Mouse (Mus musculus) midbrain, embryonic 12.5 days (tissue): ENCODE measurements around the gene Ltb4r1. TPM values are rescaled to one million over a fixed set of nuclear protein-coding genes. Genes with fewer than 3 reads are reported as not detected.

ENCODE experiments used
- ATAC-seq: fragments of 200-750 bp; cut with Nextera tagmentation; 2 replicates; pipeline ENCODE4 v1.8.0; 2017; ENCODE audit warnings: low read depth, moderate TSS enrichment, moderate library complexity; ENCODE audit not compliant: low FRiP score
- H3K27ac ChIP-seq: fragments of 300-500 bp; sonication (generic); replicated peaks from 2 replicates; pipeline ENCODE4 v1.5.1; 2016; ENCODE audit warnings: mild to moderate bottlenecking
- H3K27me3 ChIP-seq: fragments of 300-500 bp; sonication (generic); 2 replicates; pipeline ENCODE4 v1.6.1; 2016; ENCODE audit warnings: mild to moderate bottlenecking
- H3K36me3 ChIP-seq: fragments of 300-500 bp; sonication (generic); 2 replicates; pipeline ENCODE4 v1.6.1; 2016
- H3K4me1 ChIP-seq: fragments of 300-500 bp; sonication (generic); 2 replicates; pipeline ENCODE4 v1.6.1; 2016
- H3K4me2 ChIP-seq: fragments of 300-500 bp; sonication (generic); replicated peaks from 2 replicates; pipeline ENCODE4 v1.6.1; 2016; ENCODE audit warnings: mild to moderate bottlenecking, moderate library complexity
- H3K4me3 ChIP-seq: fragments of 300-500 bp; sonication (generic); 2 replicates; pipeline ENCODE4 v1.5.1; 2016; ENCODE audit warnings: mild to moderate bottlenecking
- H3K9ac ChIP-seq: fragments of 300-500 bp; sonication (generic); replicated peaks from 2 replicates; pipeline ENCODE4 v1.6.1; 2016; ENCODE audit warnings: mild to moderate bottlenecking, moderate library complexity
- H3K9me3 ChIP-seq: fragments of 300-500 bp; sonication (generic); 2 replicates; pipeline ENCODE4 v1.6.1; 2016; ENCODE audit warnings: mild to moderate bottlenecking
- WGBS: fragments of 180-500 bp; shearing (Covaris S2); methylation state at CpG from one replicate; pipeline ENCODE4 v1.1.7; 2016; 5-methylcytosine and 5-hydroxymethylcytosine counted together
- polyA plus RNA-seq: library from polyadenylated mRNA; unstranded; fragments of >200 nt; fragmentation: Nextera tagmentation; extraction: Ambion mirVana; gene quantifications from 2 replicates; pipeline ENCODE4 v1.2.1, GENCODE M21; 2016

Ltb4r1 gene
- polyA plus RNA-seq, 1 experiment from 2014 or later: 0.13 TPM

DNA sequence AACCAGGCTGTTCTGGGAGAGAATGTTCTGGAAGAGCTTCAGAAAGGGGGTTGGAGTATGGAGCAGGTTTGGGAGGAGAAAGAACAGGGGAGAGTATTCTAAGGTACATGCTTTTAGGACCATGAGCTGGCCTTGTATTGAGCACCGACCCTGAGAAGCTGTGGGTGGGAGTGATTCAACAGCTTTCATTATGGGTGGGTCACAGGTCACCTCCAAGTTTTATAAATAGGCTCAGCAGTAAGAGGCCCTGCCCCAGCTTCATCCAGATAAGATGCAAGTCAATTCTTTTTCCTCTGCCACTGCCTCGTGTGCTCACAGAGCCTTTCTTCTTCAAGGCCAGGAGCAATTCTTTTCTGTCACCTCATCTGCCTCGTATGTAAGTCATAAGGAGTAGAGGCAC is 11.4 kb downstream of the Ltb4r1 start:
- WGBS: 52% methylated on average over 3 of the region's 3 CpGs
- Histone ChIP-seq H3K27me3 (peaks cover 50% of the 10 kb centered on the region), H3K4me1 (no peaks in the 10 kb centered on the region; the same call in 1 of the 2 replicates), H3K36me3 (no peaks in the 10 kb centered on the region), H3K4me3 (no peak overlapping the region), H3K4me2 (no peak overlapping the region), H3K9ac (no peak overlapping the region), H3K27ac (no peak overlapping the region), H3K9me3 (no peaks in the 10 kb centered on the region)
- ATAC-seq: no peak

DNA sequence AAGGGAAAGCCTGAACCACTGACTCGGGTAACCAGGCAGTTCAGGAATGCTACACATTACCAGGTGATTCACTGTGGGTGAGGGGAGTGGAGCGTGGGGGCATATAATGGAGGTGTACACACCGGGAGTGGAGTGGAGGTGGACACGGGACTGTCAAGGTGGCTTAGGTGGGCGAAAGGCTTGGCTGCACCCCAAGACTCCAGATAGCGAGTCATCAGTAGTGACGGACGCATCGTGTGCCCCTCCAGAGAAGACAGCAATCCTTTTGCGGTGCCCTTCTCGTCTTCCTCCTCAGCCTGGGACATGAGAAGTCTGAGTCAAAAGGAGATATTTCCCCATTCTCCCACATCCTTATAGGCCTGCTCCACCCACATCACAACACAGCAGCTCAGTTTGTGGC is 12.0 kb downstream of the Ltb4r1 start:
- WGBS: 90% methylated on average over 11 of the region's 11 CpGs
- peaks cover 51% of the 10 kb centered on the region for H3K27me3 ChIP-seq

GRCm38 (mm10) chr14:55778686-55779085 is 12.9 kb downstream of the Ltb4r1 start:
- Histone ChIP-seq H3K4me2 (no peak overlapping the region), H3K4me1 (peaks cover 7% of the 10 kb centered on the region; the same call in 1 of the 2 replicates), H3K9ac (no peak overlapping the region), H3K4me3 (no peak overlapping the region), H3K36me3 (no peaks in the 10 kb centered on the region), H3K27ac (no peak overlapping the region), H3K27me3 (peaks cover 53% of the 10 kb centered on the region), H3K9me3 (no peaks in the 10 kb centered on the region)
- ATAC-seq: no peak
- WGBS: 90% methylated on average over 15 of the region's 15 CpGs

More for the DNA sequence above, 12.0 kb downstream of the Ltb4r1 start:
- H3K4me1 ChIP-seq: peaks cover under 1% of the 10 kb centered on the region; the same call in 1 of the 2 replicates
- no peak overlapping the region for H3K9ac ChIP-seq
- no peaks in the 10 kb centered on the region for H3K9me3 ChIP-seq
- ATAC-seq: no peak
- H3K27ac ChIP-seq: no peak overlapping the region
- no peaks in the 10 kb centered on the region for H3K36me3 ChIP-seq
- H3K4me2 ChIP-seq: no peak overlapping the region
- H3K4me3 ChIP-seq: no peak overlapping the region

GRCm38 (mm10) chr14:55779656-55780055 is 13.9 kb downstream of the Ltb4r1 start:
- Histone ChIP-seq H3K27ac (no peak overlapping the region), H3K4me2 (no peak overlapping the region), H3K4me1 (peaks cover 7% of the 10 kb centered on the region; the same call in 1 of the 2 replicates), H3K9ac (no peak overlapping the region), H3K36me3 (no peaks in the 10 kb centered on the region), H3K9me3 (no peaks in the 10 kb centered on the region), H3K4me3 (no peak overlapping the region), H3K27me3 (peaks cover 56% of the 10 kb centered on the region)
- WGBS: 69% methylated on average over 16 of the region's 16 CpGs
- no peak for ATAC-seq

- Histone ChIP-seq H3K4me3 (no peak overlapping the region), H3K9ac (no peak overlapping the region), H3K27ac (no peak overlapping the region), H3K27me3 (peaks cover 67% of the 10 kb centered on the region), H3K9me3 (no peaks in the 10 kb centered on the region), H3K36me3 (no peaks in the 10 kb centered on the region), H3K4me2 (no peak overlapping the region), H3K4me1 (peaks cover 7% of the 10 kb centered on the region; the same call in 1 of the 2 replicates)
- WGBS: 78% methylated on average over 11 of the region's 11 CpGs
- no peak for ATAC-seq
These were observed 15.0 kb downstream of the Ltb4r1 start for GRCm38 (mm10) chr14:55780736-55781135.

DNA sequence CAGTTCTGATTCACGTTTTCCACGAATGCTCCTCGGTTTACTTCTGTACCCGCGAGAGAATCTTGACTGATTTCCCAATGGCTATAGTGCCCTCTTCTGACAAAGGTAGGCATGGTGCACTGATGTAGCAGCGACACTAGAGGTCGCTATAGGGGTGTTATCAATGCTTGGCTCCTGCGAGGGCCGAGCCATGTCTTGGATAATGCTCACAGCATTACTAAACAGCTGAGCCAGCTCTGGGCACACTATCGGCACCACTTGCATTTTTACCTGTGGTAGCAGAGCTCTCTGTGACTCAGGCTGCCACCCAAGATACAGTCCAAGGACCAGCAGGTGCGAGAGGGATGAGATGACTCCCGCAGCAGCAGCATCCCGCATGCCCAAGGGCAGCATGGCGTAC is 15.5 kb downstream of the Ltb4r1 start:
- peaks cover 7% of the 10 kb centered on the region; the same call in 1 of the 2 replicates for H3K4me1 ChIP-seq
- peak; percentile 74; the same call in 1 of the 2 replicates for ATAC-seq
- no peaks in the 10 kb centered on the region for H3K36me3 ChIP-seq
- H3K9me3 ChIP-seq: no peaks in the 10 kb centered on the region
- peak overlapping the region; percentile 15; the same call in 1 of the 2 replicates for H3K4me3 ChIP-seq
- no peak overlapping the region for H3K9ac ChIP-seq
- H3K27ac ChIP-seq: no peak overlapping the region
- H3K4me2 ChIP-seq: peak overlapping the region; percentile 34
- peaks cover 73% of the 10 kb centered on the region for H3K27me3 ChIP-seq
- 17% methylated on average over 14 of the region's 14 CpGs for WGBS

GRCm38 (mm10) chr14:55782361-55782960 is 16.7 kb downstream of the Ltb4r1 start:
- Histone ChIP-seq H3K4me1 (peaks cover 7% of the 10 kb centered on the region; the same call in 1 of the 2 replicates), H3K9me3 (no peaks in the 10 kb centered on the region), H3K27ac (no peak overlapping the region), H3K9ac (no peak overlapping the region), H3K4me3 (0 out of 2 replicates have a peak overlapping the region, but pooled peaks have one; percentile 18), H3K4me2 (no peak overlapping the region), H3K36me3 (no peaks in the 10 kb centered on the region), H3K27me3 (peaks cover 84% of the 10 kb centered on the region)
- 50% methylated on average over 9 of the region's 9 CpGs for WGBS
- no peak for ATAC-seq

DNA sequence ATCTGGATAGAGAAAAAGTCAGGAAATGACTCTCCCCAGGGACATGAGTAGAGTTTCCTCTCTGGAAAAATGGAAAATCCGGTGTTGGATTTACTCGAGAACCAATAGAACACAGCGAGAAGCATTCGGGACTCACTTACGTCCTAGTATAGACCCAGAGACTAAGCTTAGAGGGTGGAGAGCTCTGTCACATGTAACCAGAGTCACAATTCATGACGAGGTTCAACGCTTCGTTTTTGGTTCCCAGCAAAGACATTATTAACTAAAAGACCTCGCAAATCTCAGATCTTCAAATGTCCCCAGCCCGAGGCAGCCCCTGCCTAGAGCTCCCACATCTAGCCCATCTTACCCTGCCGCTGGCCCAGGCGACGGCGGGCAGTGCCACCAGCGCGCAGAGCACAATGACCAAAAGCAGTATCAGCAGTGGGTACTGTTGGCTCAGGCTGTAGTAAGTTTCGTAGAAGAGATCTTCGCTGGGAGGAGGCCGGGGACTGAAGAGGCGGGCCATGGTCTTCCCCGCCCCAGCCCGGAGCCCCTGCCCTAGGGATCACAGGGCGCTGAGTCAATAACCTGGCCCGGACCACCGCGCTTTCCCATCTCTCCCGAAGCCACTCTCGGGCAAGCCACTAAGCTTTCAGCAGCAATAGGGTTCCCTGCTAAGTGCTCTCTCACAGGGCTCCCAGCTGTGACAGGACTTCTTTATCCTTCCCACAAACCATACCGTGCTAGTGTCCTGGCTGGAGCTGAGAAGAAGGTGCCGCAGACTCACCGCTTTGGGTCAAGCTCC is 17.6 kb downstream of the Ltb4r1 start:
- Histone ChIP-seq H3K4me3 (peak overlapping the region; percentile 18), H3K9me3 (no peaks in the 10 kb centered on the region), H3K27me3 (peaks cover 93% of the 10 kb centered on the region), H3K4me2 (peak overlapping the region; percentile 46), H3K36me3 (no peaks in the 10 kb centered on the region), H3K27ac (no peak overlapping the region), H3K4me1 (peaks cover 11% of the 10 kb centered on the region), H3K9ac (no peak overlapping the region; the same call in 1 of the 2 replicates)
- ATAC-seq: no peak
- WGBS: 2% methylated on average over 31 of the region's 31 CpGs

DNA sequence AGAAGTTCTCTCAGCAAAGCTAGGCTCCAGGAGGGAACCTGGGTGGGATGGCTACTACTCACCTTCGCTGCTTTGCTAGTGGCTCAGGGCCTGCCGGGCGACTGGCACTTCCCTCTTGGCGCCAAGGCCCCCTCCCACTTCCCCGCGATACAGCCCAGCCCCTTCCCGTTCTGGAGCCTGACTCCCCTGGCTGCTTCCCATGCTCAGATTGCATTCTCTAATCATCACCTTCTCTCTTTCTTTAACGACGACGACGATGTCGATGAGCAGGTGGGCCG is 18.1 kb downstream of the Ltb4r1 start, which contains the start of gene Adcy4:
Gene Adcy4 (minus strand): TSS at position 138 of the 278 bp plus-strand sequence.
- no peak within 1 kb of the TSS for H3K27ac ChIP-seq
- H3K36me3 ChIP-seq: no peaks in the 10 kb centered on the region
- H3K4me3 ChIP-seq: peak within 1 kb of the TSS; percentile 18
- no peak within 1 kb of the TSS; the same call in 1 of the 2 replicates for H3K9ac ChIP-seq
- H3K9me3 ChIP-seq: no peaks in the 10 kb centered on the region
- H3K4me2 ChIP-seq: peak within 1 kb of the TSS; percentile 46
- peaks cover 13% of the 10 kb centered on the region for H3K4me1 ChIP-seq
- 6% methylated on average over 13 of the region's 13 CpGs for WGBS
- ATAC-seq: no peak
- peaks cover 94% of the 10 kb centered on the region for H3K27me3 ChIP-seq

DNA sequence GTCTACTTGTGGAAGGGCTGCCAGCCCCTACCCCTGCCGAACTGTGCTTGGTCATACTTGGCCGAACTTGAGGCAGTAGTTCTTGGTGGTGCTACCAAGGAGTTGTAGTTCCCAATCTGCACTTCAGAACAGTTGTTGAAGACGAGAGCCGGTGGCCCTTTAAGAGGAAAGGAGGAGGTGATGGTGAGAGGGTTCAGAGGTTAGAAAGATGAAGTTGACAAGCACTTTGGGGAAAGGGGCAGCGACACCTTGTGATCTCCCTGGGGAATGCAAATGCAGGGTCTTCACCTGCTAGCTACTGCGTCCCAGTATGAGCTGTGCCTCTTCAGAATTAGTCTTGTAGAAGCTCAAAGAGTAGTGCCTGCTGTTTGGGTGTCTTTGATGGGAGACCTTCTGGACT is 19.4 kb downstream of the Ltb4r1 start:
- no peak overlapping the region for H3K4me3 ChIP-seq

DNA sequence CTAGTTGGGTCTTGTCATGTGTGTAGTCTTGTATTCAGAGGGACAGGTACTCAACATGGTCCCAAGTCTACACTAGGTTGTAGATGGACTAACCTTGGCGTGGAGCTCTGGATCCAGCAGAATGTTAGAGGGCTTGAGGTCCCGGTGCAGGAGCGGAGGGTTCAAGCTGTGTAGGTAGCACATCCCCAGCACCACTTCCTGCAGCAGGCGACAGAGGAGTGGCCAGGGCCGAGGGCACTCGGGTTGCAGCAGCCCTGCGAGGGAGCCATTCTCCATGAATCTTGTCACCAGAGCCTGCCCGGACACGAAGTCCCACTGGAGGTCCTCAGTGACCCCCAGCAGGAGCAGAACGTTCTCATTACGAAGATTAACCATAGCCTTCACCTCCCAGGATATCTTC is 22.0 kb downstream of the Ltb4r1 start:
- Histone ChIP-seq H3K9me3 (no peaks in the 10 kb centered on the region), H3K4me1 (peaks cover 13% of the 10 kb centered on the region), H3K4me2 (no peak overlapping the region), H3K36me3 (no peaks in the 10 kb centered on the region), H3K9ac (no peak overlapping the region), H3K27me3 (peaks cover 77% of the 10 kb centered on the region), H3K27ac (no peak overlapping the region), H3K4me3 (no peak overlapping the region)
- WGBS: 46% methylated on average over 11 of the region's 11 CpGs
- ATAC-seq: no peak

More for the DNA sequence above, 19.4 kb downstream of the Ltb4r1 start:
- Histone ChIP-seq H3K27ac (no peak overlapping the region), H3K27me3 (peaks cover 96% of the 10 kb centered on the region), H3K4me2 (no peak overlapping the region), H3K36me3 (no peaks in the 10 kb centered on the region), H3K9me3 (no peaks in the 10 kb centered on the region), H3K9ac (no peak overlapping the region), H3K4me1 (peaks cover 13% of the 10 kb centered on the region)
- ATAC-seq: no peak
- WGBS: 21% methylated on average over 6 of the region's 6 CpGs
